Mouse (Mus musculus) adrenal gland, postnatal 10 days (tissue): ENCODE results near the gene Tmc7. TPM values are rescaled to one million over a fixed set of nuclear protein-coding genes. Genes with fewer than 3 reads are reported as not detected.

ENCODE experiments used
- DNase-seq: peaks from one replicate; pipeline ENCODE4 v3.0.0; 2021; ENCODE audit warnings: mixed read lengths
- total RNA-seq, 2 experiments: library from RNA; stranded (reverse); gene quantifications; 2 replicates each; pipeline ENCODE4 v1.2.3; 2021

The Tmc7 gene
- total RNA-seq, 2 experiments from 2014 or later: 1.3 to 2.1 TPM

- DNase-seq: no peak
Measured at GRCm38 (mm10) chr7:118590726-118591305, 6.3 kb upstream of the Tmc7 start.

- peak; percentile 67 for DNase-seq
Measured at GRCm38 (mm10) chr7:118585856-118586255, 1.3 kb upstream of the Tmc7 start.

- no peak for DNase-seq
Measured at GRCm38 (mm10) chr7:118584926-118585325, 390 bp upstream of the Tmc7 start.

GRCm38 (mm10) chr7:118583821-118584220 lies 715 bp downstream of the Tmc7 start:
- DNase-seq: no peak

- no peak for DNase-seq
Measured at GRCm38 (mm10) chr7:118579938-118580337, 4.6 kb downstream of the Tmc7 start.

GRCm38 (mm10) chr7:118578269-118578668 lies 6.3 kb downstream of the Tmc7 start:
- DNase-seq: no peak

GRCm38 (mm10) chr7:118572039-118572438 lies 12.5 kb downstream of the Tmc7 start:
- DNase-seq: peak; percentile 22

- no peak for DNase-seq
Measured at GRCm38 (mm10) chr7:118571350-118571749, 13.2 kb downstream of the Tmc7 start.

GRCm38 (mm10) chr7:118569121-118569543 lies 15.4 kb downstream of the Tmc7 start:
- DNase-seq: no peak

- no peak for DNase-seq
Measured at GRCm38 (mm10) chr7:118554290-118554689, 30.2 kb downstream of the Tmc7 start.

- no peak for DNase-seq
Measured at GRCm38 (mm10) chr7:118553881-118554280, 30.7 kb downstream of the Tmc7 start.

GRCm38 (mm10) chr7:118547451-118547850 lies 37.1 kb downstream of the Tmc7 start:
- DNase-seq: no peak

GRCm38 (mm10) chr7:118544128-118544527 lies 40.4 kb downstream of the Tmc7 start:
- no peak for DNase-seq

GRCm38 (mm10) chr7:118535076-118535475 lies 49.5 kb downstream of the Tmc7 start:
- DNase-seq: no peak

- no peak for DNase-seq
Measured at GRCm38 (mm10) chr7:118534326-118534725, 50.2 kb downstream of the Tmc7 start.

- peak; percentile 95 for DNase-seq
Measured at GRCm38 (mm10) chr7:118533178-118533578, 51.4 kb downstream of the Tmc7 start, which contains the start of gene Coq7. Coq7 (minus strand) TSS chr7:118533356.

- DNase-seq: peak; percentile 98
Measured at GRCm38 (mm10) chr7:118532519-118533177, 51.9 kb downstream of the Tmc7 start.

GRCm38 (mm10) chr7:118526967-118527366 lies 57.6 kb downstream of the Tmc7 start:
- DNase-seq: no peak

GRCm38 (mm10) chr7:118522077-118522476 lies 62.5 kb downstream of the Tmc7 start:
- no peak for DNase-seq

- no peak for DNase-seq
Measured at GRCm38 (mm10) chr7:118519661-118520060, 64.9 kb downstream of the Tmc7 start.

- peak; percentile 90 for DNase-seq
Measured at GRCm38 (mm10) chr7:118518687-118519086, 65.8 kb downstream of the Tmc7 start.

GRCm38 (mm10) chr7:118517819-118518218 lies 66.7 kb downstream of the Tmc7 start:
- no peak for DNase-seq

GRCm38 (mm10) chr7:118508556-118508955 lies 76.0 kb downstream of the Tmc7 start:
- DNase-seq: no peak

- DNase-seq: no peak
Measured at GRCm38 (mm10) chr7:118503844-118504243, 80.7 kb downstream of the Tmc7 start.
